Mouse (Mus musculus) lung, adult 2 months (tissue): ENCODE results near the gene Myo15. TPM values are rescaled to one million over a fixed set of nuclear protein-coding genes. Genes with fewer than 3 reads are reported as not detected.

ENCODE experiments used
- DNase-seq: peaks from one replicate; pipeline ENCODE4 v3.0.0; 2022
- H3K4me1 ChIP-seq: fragments of 200-500 bp; 2 replicates; pipeline ENCODE4 v1.6.1; 2011; ENCODE audit warnings: low read length; ENCODE audit not compliant: control insufficient read depth, insufficient read depth
- H3K4me3 ChIP-seq: fragments of 200-500 bp; replicated peaks from 2 replicates; pipeline ENCODE3; 2011; ENCODE audit warnings: low read depth, mild to moderate bottlenecking, control low read depth, low read length; ENCODE audit errors: extremely low read depth
- CTCF ChIP-seq: fragments of 200-500 bp; IDR thresholded peaks from 2 replicates; pipeline ENCODE4 v1.5.1; 2011; ENCODE audit warnings: mild to moderate bottlenecking, low read length, control low read depth; ENCODE audit not compliant: insufficient read depth
- POLR2A ChIP-seq: fragments of 200-500 bp; IDR thresholded peaks from 2 replicates; pipeline ENCODE4 v1.6.1; 2011; ENCODE audit warnings: low read depth, mild to moderate bottlenecking, control low read depth, low read length, borderline replicate concordance; ENCODE audit errors: extremely low read depth
- WGBS: fragments of 180-500 bp; shearing (Covaris S2); methylation state at CpG from one replicate; pipeline ENCODE4 v1.1.7; 2018; 5-methylcytosine and 5-hydroxymethylcytosine counted together
- polyA plus RNA-seq: library from polyadenylated mRNA; depleted of rRNA; stranded (reverse); fragments of >200 nt; gene quantifications from 2 replicates; pipeline ENCODE4 v1.2.3, GENCODE M21; 2012

The Myo15 gene
- polyA plus RNA-seq, 1 experiment = 0.43 TPM

DNA sequence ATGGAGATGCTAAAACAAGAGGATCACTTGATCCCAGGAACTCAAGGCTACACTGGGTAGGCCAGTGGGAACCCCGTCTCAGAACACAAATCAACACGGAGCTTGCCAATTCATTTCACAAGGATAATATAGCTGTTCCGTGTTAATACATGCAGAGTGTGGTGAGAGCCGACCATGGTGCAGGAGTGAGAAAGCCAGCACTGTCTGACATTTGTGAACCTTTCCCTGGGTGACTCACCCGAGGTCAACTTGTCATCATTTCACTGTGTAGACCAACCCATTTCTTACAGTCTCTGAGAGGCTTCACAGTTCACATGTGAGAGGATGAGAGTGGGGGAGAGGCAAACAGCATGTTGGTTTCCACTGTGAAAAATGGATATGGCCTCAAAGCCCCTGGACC is 52.9 kb downstream of the Myo15 start:
- DNase-seq = no peak
- TF ChIP-seq CTCF (no peak), POLR2A (no peak)
- H3K4me3 ChIP-seq = no peak overlapping the region
- 74% methylated on average over 5 of the region's 5 CpGs for WGBS
- H3K4me1 ChIP-seq = no peaks in the 10 kb centered on the region

DNA sequence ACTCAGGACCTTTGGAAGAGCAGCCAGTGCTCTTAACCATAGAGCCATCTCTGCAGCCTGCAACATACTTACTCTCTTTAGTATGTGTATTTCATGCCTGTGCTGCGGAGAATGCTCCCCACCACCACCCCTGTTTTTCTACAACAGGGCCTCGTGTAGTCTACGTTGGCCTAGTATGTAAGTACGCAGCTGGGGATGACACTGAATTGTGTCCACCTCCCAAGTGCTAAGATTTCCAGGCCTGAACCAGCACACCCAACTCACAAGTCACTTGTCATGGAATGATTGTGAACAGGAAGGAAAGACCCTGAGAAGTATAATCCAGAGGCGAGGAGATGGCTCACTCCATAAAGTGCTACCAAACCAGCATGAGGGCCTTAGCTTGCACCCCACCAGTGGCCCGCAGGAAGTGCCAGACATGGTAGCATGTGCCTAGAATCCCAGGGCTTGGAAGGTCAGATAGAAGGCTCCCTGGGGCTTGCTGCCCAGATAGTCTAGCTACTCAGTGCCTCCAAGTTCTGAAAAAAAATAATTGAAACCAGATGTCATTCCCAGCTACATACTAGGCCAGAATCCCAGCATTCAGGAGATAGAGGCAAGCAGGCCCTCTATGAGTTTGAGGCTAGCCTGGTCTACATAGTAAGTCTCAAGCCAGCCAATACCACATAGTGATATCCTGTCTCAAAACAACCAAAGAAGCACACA is 53.7 kb downstream of the Myo15 start:
- Histone ChIP-seq H3K4me3 (no peak overlapping the region), H3K4me1 (no peaks in the 10 kb centered on the region)
- DNase-seq = no peak
- WGBS = 91% methylated on average over 6 of the region's 6 CpGs
- TF ChIP-seq CTCF (no peak), POLR2A (no peak)

GRCm38 (mm10) chr11:60526461-60526860 is 57.3 kb downstream of the Myo15 start:
- DNase-seq = no peak
- no peak for TF ChIP-seq CTCF
- TF ChIP-seq POLR2A = no peak
- no peaks in the 10 kb centered on the region for H3K4me1 ChIP-seq
- H3K4me3 ChIP-seq = no peak overlapping the region
- WGBS = 67% methylated on average over 4 of the region's 4 CpGs

DNA sequence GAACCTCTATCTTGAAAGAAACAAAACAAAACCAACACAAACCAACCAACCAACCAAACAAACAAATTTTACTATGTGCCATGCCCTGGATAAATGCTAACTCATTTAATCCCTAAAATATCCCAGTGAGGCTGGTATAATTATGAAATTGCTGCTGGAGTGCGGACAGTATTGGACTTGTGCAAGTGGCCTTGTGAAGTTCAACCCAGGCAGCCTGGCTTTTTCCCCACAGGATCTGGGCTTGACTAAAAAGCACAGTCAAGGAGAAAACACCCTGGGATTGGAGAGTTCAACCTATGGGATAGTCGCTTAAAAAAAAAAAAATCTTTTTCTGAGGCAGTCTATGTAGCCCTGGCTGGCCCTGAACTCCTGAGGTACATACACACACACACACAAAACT is 66.5 kb downstream of the Myo15 start:
- no peak for DNase-seq
- WGBS = 85% methylated on average over 2 of the region's 2 CpGs
- H3K4me3 ChIP-seq = no peak overlapping the region
- H3K4me1 ChIP-seq = peaks cover 9% of the 10 kb centered on the region
- no peak for TF ChIP-seq POLR2A
- no peak for TF ChIP-seq CTCF

- peak; percentile 49 for DNase-seq
- WGBS = 24% methylated on average over 9 of the region's 9 CpGs
- TF ChIP-seq CTCF (no peak), POLR2A (no peak)
- Histone ChIP-seq H3K4me1 (peaks cover 11% of the 10 kb centered on the region), H3K4me3 (peak within 1 kb of the TSS; percentile 90)
Measured at GRCm38 (mm10) chr11:60536180-60536858, 67.2 kb downstream of the Myo15 start, which contains the start of gene Alkbh5. Alkbh5 (plus strand) TSS chr11:60536381.

- Histone ChIP-seq H3K4me3 (peak overlapping the region; percentile 90), H3K4me1 (peaks cover 14% of the 10 kb centered on the region)
- under 1% methylated on average over 37 of the region's 37 CpGs for WGBS
- DNase-seq = peak; percentile 91
- TF ChIP-seq CTCF (no peak), POLR2A (peak; percentile 90; the same call in 1 of the 2 replicates)
Measured at GRCm38 (mm10) chr11:60536859-60537467, 67.8 kb downstream of the Myo15 start.

DNA sequence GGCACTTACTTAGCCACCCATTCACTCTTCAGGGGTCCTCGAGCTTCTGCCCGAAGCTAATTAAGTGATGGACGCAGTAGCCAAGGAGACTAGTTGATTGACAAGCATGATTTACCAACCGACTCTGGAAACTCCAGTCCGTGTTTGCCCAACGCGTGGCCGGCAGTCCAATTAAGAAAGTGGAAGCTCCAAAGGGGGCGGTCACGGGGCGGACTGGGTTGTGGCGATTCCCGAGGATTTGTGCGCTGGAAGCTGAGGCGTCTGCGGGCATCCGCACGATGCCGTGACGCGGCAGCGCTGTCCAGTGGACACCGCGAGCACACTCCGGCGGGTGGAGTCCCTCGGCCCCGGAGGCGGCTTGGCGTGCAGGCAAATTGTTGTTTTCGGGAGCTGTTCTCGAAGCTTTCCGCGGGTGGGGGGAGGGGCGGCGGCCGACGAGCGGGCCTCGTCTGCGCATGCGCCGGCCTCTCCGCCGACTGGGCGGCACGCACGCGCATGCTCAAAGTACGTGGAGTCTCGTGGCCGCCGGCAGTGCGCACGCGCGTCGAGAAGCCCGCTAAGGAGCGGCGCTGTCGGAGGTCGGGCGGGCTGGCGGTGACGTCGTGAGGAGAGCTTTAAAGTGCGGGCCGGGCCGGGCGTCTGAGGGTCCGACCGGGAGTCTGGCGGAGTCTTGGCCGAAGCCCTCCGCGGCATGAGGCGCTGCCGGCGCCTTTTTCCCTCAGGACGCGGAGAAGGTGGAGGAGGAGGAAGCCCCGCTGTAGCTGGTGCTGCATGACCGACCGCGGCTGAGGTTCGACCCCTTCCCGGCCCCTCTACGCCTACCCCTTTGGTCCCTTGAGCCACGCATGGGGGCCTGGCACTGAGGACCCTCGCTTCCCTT is 68.6 kb downstream of the Myo15 start:
- WGBS = under 1% methylated on average over 91 of the region's 91 CpGs
- Histone ChIP-seq H3K4me3 (peak overlapping the region; percentile 90), H3K4me1 (peaks cover 14% of the 10 kb centered on the region)
- TF ChIP-seq POLR2A (peak; percentile 56), CTCF (no peak)
- DNase-seq = peak; percentile 95

DNA sequence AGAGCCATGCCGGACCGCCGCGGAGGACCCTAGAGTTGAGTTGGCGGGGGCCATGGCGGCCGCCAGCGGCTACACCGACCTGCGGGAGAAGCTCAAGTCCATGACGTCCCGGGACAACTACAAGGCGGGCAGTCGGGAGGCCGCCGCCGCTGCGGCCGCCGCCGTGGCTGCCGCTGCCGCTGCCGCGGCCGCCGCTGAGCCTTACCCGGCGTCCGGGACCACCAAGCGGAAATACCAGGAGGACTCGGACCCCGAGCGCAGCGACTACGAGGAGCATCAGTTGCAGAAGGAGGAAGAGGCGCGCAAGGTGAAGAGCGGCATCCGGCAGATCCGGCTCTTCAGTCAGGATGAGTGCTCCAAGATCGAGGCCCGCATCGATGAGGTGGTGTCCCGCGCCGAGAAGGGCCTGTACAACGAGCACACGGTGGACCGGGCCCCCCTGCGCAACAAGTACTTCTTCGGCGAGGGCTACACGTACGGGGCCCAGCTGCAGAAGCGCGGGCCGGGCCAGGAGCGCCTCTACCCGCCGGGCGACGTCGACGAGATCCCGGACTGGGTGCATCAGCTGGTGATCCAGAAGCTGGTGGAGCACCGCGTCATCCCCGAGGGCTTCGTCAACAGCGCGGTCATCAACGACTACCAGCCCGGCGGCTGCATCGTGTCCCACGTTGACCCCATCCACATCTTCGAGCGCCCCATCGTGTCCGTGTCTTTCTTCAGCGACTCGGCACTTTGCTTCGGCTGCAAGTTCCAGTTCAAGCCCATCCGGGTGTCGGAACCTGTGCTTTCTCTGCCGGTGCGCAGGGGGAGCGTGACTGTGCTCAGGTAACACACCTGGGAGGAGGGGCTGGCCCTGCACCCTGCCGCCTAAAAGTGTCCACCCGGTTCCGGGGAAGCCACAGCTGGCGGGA is 69.5 kb downstream of the Myo15 start:
- WGBS = under 1% methylated on average over 93 of the region's 93 CpGs
- DNase-seq = peak; percentile 47
- Histone ChIP-seq H3K4me3 (peak overlapping the region; percentile 90), H3K4me1 (peaks cover 16% of the 10 kb centered on the region)
- TF ChIP-seq CTCF (no peak), POLR2A (0 out of 2 replicates have a peak, but pooled peaks have one; percentile 15)
